Mouse (Mus musculus): ENCODE results near the gene Cpn1. TPM values are rescaled to one million over a fixed set of nuclear protein-coding genes. Genes with fewer than 3 reads are reported as not detected.

Cpn1 gene
- total and polyA plus RNA-seq, 3 experiments, result 0.27 to 0.33 TPM; not detected in 1

GRCm38 (mm10) chr19:44032046-44032744, 45.8 kb upstream of the Cpn1 start (continued):
- TF ChIP-seq GABPA (IDR thresholded peaks at IDR 0.05; ENCODE audit: low read depth, low read length), result no peak

DNA sequence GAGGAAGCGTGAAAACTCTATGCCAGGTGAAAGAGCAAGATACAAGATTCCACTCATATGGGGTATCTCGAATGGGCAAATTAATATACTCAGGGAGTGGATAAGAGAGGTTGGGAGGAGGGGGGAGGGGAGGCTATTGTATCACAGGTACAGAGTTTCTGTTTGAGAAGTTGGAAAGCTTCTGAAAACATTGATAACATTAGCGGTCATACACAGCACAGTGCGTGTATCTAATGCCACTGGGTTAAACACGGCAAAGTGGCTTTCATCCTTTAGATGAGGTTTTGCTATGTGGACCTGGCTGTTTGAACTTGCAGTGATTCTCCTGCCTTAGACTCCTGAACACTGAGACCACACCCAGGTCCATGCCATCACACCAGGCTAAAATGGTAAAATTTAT, 43.7 kb upstream of the Cpn1 start:
- no peaks in the 10 kb centered on the region for H3K9me3 ChIP-seq (replicated peaks; ENCODE audit: insufficient read depth, low read length)
- no peak overlapping the region for H3K4me3 ChIP-seq (ENCODE audit: control insufficient read depth in 1 of 2, insufficient read depth in 1 of 2, low read depth in 2 of 2, low read length in 2 of 2)

GRCm38 (mm10) chr19:44028972-44029371, 42.6 kb upstream of the Cpn1 start, which contains the start of gene Cyp2c23:
Gene Cyp2c23 (minus strand): TSS chr19:44029208.
- no peaks in the 10 kb centered on the region for H3K36me3 ChIP-seq (ENCODE audit: control insufficient read depth in 1 of 2, insufficient read depth in 2 of 2, low read length in 2 of 2)
- H3K79me2 ChIP-seq (ENCODE audit: control insufficient read depth, insufficient read depth, low read length, poor library complexity), result no peaks in the 10 kb centered on the region
- peaks cover 2 to 6% of the 10 kb centered on the region in 2 experiments; a peak in 3 of 4 replicates for H3K4me1 ChIP-seq (ENCODE audit: control insufficient read depth in 1 of 2, insufficient read depth in 2 of 2, low read length in 2 of 2)
- no peak within 1 kb of the TSS for H3K27ac ChIP-seq (ENCODE audit: control insufficient read depth, low read depth, low read length)
- TF ChIP-seq CHD2 (IDR thresholded peaks at IDR 0.05; ENCODE audit: low read length) (no peak), ZMIZ1 (IDR thresholded peaks at IDR 0.05; ENCODE audit: low read depth, low read length) (no peak), CTCF (IDR thresholded peaks at IDR 0.05 in 2 of 3, conservative IDR thresholded peaks at IDR 0.05 in 1 of 3; ENCODE audit: control insufficient read depth in 1 of 3, insufficient read depth in 1 of 3, low read depth in 2 of 3, low read length in 3 of 3, poor library complexity in 1 of 3, severe bottlenecking in 1 of 3) (no peak), E2F4 (IDR thresholded peaks at IDR 0.05; ENCODE audit: borderline replicate concordance, low read depth, low read length) (no peak), ZKSCAN1 (IDR thresholded peaks at IDR 0.05; ENCODE audit: low read depth, low read length) (no peak), MAX (IDR thresholded peaks at IDR 0.05; ENCODE audit: low read length) (no peak), GABPA (IDR thresholded peaks at IDR 0.05; ENCODE audit: low read depth, low read length) (no peak)
- no peak for DNase-seq (ENCODE audit: low read depth, low spot score)
- no peaks in the 10 kb centered on the region for H3K9me3 ChIP-seq (replicated peaks; ENCODE audit: insufficient read depth, low read length)
- H3K9ac ChIP-seq (ENCODE audit: control insufficient read depth, low read depth, low read length, poor library complexity, severe bottlenecking), result no peak within 1 kb of the TSS
- no peak within 1 kb of the TSS for H3K4me3 ChIP-seq (ENCODE audit: control insufficient read depth in 1 of 2, insufficient read depth in 1 of 2, low read depth in 2 of 2, low read length in 2 of 2)
- no peaks in the 10 kb centered on the region for H3K27me3 ChIP-seq (ENCODE audit: control insufficient read depth in 1 of 2, insufficient read depth in 2 of 2, low read length in 2 of 2)

More for the DNA sequence above, 43.7 kb upstream of the Cpn1 start:
- H3K27ac ChIP-seq (ENCODE audit: control insufficient read depth, low read depth, low read length), result no peak overlapping the region
- DNase-seq (ENCODE audit: low read depth, low spot score), result no peak
- H3K4me1 ChIP-seq (ENCODE audit: control insufficient read depth in 1 of 2, insufficient read depth in 2 of 2, low read length in 2 of 2), result peaks cover 1 to 6% of the 10 kb centered on the region in 2 experiments; a peak in 3 of 4 replicates
- no peaks in the 10 kb centered on the region for H3K27me3 ChIP-seq (ENCODE audit: control insufficient read depth in 1 of 2, insufficient read depth in 2 of 2, low read length in 2 of 2)
- peaks cover 0 to 2% of the 10 kb centered on the region in 2 experiments; a peak in 2 of 4 replicates for H3K36me3 ChIP-seq (ENCODE audit: control insufficient read depth in 1 of 2, insufficient read depth in 2 of 2, low read length in 2 of 2)
- no peaks in the 10 kb centered on the region for H3K79me2 ChIP-seq (ENCODE audit: control insufficient read depth, insufficient read depth, low read length, poor library complexity)
- TF ChIP-seq CTCF (IDR thresholded peaks at IDR 0.05 in 2 of 3, conservative IDR thresholded peaks at IDR 0.05 in 1 of 3; ENCODE audit: control insufficient read depth in 1 of 3, insufficient read depth in 1 of 3, low read depth in 2 of 3, low read length in 3 of 3, poor library complexity in 1 of 3, severe bottlenecking in 1 of 3), result no peak
- TF ChIP-seq TCF12 (IDR thresholded peaks at IDR 0.05; ENCODE audit: low read depth, low read length), result no peak
- no peak for TF ChIP-seq UBTF (IDR thresholded peaks at IDR 0.05; ENCODE audit: borderline replicate concordance, insufficient read depth, low read depth, low read length)
- no peak for TF ChIP-seq POLR2AphosphoS2 (IDR thresholded peaks at IDR 0.05; ENCODE audit: low read length)
- TF ChIP-seq ZKSCAN1 (IDR thresholded peaks at IDR 0.05; ENCODE audit: low read depth, low read length), result no peak
- TF ChIP-seq EP300 (IDR thresholded peaks at IDR 0.05; ENCODE audit: low read depth in 1 of 2, low read length in 2 of 2), result no peak
- TF ChIP-seq SMC3 (IDR thresholded peaks at IDR 0.05; ENCODE audit: low read depth, low read length), result no peak
- TF ChIP-seq JUND (IDR thresholded peaks at IDR 0.05; ENCODE audit: low read depth, low read length), result no peak
- no peak for TF ChIP-seq NRF1 (IDR thresholded peaks at IDR 0.05; ENCODE audit: insufficient read depth, low read depth, low read length, poor library complexity, severe bottlenecking)
- no peak for TF ChIP-seq MXI1 (IDR thresholded peaks at IDR 0.05; ENCODE audit: low read depth, low read length)
- TF ChIP-seq RCOR1 (IDR thresholded peaks at IDR 0.05; ENCODE audit: low read depth, low read length), result no peak
- no peak overlapping the region for H3K9ac ChIP-seq (ENCODE audit: control insufficient read depth, low read depth, low read length, poor library complexity, severe bottlenecking)

Measured in MEL (cell line).